Mouse (Mus musculus): ENCODE results near the gene Srm. TPM values are rescaled to one million over a fixed set of nuclear protein-coding genes. Genes with fewer than 3 reads are reported as not detected.

Srm gene
- polyA plus RNA-seq, 1 experiment: 44.5 TPM

DNA sequence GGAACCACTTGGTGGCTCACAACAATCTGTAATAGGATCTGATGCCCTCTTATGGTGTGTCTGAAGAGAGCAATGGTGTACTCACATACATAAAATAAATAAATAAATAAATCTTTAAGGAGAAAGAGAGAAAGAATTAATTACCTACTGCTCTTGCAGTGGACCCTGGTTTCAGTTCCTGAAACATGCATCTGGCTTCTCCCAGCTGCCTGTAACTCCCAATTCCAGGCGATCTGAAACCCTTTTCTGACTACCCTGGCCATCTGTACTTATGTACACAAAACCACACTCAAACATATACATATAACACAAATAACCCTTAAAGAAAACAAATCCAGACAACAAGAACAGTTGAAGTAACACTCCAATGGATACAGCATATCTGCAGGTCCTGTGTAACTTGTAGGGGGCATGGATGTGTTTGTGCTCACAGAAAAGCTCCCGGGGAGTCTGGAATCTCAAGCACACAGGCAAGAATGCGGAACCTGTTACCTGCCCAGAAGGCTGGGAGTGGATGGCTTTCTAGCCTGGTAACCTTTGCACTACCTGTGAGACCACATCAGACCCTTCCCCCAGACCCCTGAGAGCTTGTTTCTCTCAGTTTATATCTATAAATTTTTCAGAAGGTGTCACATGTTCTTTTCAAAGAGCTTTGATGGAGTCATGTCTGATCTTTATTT is 40.9 kb downstream of the Srm start:
- peaks cover 5% of the 10 kb centered on the region; the same call in 1 of the 2 replicates for H3K4me1 ChIP-seq (ENCODE audit: control insufficient read depth, insufficient read depth, insufficient read length, low read length)
- H3K4me3 ChIP-seq (ENCODE audit: low read depth, low read length): no peak overlapping the region
- TF ChIP-seq POLR2A (IDR thresholded peaks at IDR 0.05; ENCODE audit: low read depth, low read length): no peak
- TF ChIP-seq CTCF (IDR thresholded peaks at IDR 0.05; ENCODE audit: extremely low read depth, insufficient read length, insufficient replicate concordance, low read depth, low read length): no peak
- H3K36me3 ChIP-seq (ENCODE audit: control insufficient read depth, insufficient read depth, low read length): no peaks in the 10 kb centered on the region
- H3K27me3 ChIP-seq (ENCODE audit: control insufficient read depth, insufficient read depth, low read length): no peaks in the 10 kb centered on the region
- 64% methylated on average over 3 of the region's 3 CpGs for WGBS
- H3K27ac ChIP-seq (ENCODE audit: insufficient read depth, low read depth, low read length): no peak overlapping the region

DNA sequence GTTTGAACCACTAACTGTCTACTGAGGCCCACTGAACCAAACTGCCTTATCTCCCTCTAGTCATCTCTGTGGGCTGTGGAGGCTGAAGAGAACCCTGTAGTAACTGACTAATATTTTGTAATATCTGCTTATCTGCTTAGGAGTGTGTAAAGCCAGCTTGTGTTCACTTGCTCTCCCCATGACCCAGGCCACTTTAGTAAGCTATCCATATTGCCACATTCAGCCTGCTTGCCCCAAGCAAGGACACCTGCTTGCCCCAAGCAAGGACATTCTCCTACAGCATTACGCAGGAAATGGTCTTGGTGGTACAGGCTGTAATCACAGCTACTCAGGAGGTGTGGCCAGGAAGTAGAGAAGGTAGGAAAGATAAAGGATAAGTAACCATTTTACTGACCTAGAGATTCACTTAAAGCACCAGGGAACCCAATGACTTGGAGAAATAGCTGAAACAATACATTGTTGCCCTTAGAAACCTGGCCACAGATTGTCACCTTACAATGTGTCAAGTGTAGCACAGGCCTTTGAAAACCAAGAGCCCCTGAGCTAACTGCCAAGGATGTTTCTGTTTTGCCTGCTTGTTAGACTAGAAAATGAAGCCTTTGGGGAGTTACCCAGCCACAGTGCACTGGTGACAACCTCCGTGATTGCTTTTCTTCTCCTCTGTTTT is 42.2 kb downstream of the Srm start:
- Histone ChIP-seq H3K27me3 (ENCODE audit: control insufficient read depth, insufficient read depth, low read length) (no peaks in the 10 kb centered on the region), H3K4me3 (ENCODE audit: low read depth, low read length) (no peak overlapping the region), H3K36me3 (ENCODE audit: control insufficient read depth, insufficient read depth, low read length) (no peaks in the 10 kb centered on the region), H3K27ac (ENCODE audit: insufficient read depth, low read depth, low read length) (no peak overlapping the region), H3K4me1 (ENCODE audit: control insufficient read depth, insufficient read depth, insufficient read length, low read length) (peaks cover 7% of the 10 kb centered on the region; the same call in 1 of the 2 replicates)
- 63% methylated on average over 2 of the region's 2 CpGs for WGBS
- no peak for TF ChIP-seq CTCF (IDR thresholded peaks at IDR 0.05; ENCODE audit: extremely low read depth, insufficient read length, insufficient replicate concordance, low read depth, low read length)
- no peak for TF ChIP-seq POLR2A (IDR thresholded peaks at IDR 0.05; ENCODE audit: low read depth, low read length)

DNA sequence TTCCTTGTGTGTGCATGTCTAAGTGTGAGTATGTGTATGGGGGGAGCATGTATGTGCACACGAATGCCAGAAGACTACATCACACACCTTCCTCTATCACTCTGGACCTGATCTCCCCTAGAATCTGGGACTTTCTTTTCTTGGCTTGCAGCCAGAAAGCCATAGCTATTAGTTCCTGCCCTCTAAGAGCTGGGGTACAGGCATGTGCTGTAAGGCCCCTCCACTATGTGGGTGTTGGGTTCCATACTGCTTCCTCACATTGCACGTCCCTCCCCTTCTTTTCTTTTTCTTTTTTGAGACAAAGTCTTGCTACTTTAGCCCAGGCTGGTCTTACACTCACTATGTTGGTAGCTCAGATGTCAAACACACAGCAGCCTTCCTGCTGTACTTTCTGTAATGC is 44.0 kb downstream of the Srm start:
- 77% methylated on average over 2 of the region's 2 CpGs for WGBS
- Histone ChIP-seq H3K27me3 (ENCODE audit: control insufficient read depth, insufficient read depth, low read length) (no peaks in the 10 kb centered on the region), H3K4me3 (ENCODE audit: low read depth, low read length) (no peak overlapping the region), H3K4me1 (ENCODE audit: control insufficient read depth, insufficient read depth, insufficient read length, low read length) (peaks cover 12% of the 10 kb centered on the region; the same call in 1 of the 2 replicates), H3K27ac (ENCODE audit: insufficient read depth, low read depth, low read length) (no peak overlapping the region), H3K36me3 (ENCODE audit: control insufficient read depth, insufficient read depth, low read length) (no peaks in the 10 kb centered on the region)
- TF ChIP-seq CTCF (IDR thresholded peaks at IDR 0.05; ENCODE audit: extremely low read depth, insufficient read length, insufficient replicate concordance, low read depth, low read length): no peak
- no peak for TF ChIP-seq POLR2A (IDR thresholded peaks at IDR 0.05; ENCODE audit: low read depth, low read length)

DNA sequence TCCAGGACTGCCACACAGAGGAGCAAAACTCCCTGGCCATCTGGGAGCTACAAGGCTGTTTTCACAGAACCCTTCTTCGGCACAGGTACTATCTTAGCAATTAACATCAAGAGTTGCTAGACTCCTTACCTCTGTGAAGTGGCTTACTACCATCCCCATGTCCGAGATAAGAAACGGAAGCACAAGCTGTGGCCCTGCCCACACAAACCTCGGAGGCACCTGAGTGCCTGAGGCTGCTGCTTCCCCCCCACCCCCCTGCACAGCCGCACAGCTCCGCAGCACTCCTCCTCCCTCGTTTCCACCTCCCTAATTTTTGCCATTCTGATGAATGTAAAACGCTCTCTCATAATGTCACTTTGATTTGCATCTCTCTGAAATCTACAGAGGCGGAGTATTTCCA is 47.0 kb downstream of the Srm start:
- H3K36me3 ChIP-seq (ENCODE audit: control insufficient read depth, insufficient read depth, low read length): no peaks in the 10 kb centered on the region
- TF ChIP-seq CTCF (IDR thresholded peaks at IDR 0.05; ENCODE audit: extremely low read depth, insufficient read length, insufficient replicate concordance, low read depth, low read length) (no peak), POLR2A (IDR thresholded peaks at IDR 0.05; ENCODE audit: low read depth, low read length) (no peak)
- H3K4me3 ChIP-seq (ENCODE audit: low read depth, low read length): no peak overlapping the region
- 23% methylated on average over 9 of the region's 9 CpGs for WGBS
- H3K27ac ChIP-seq (ENCODE audit: insufficient read depth, low read depth, low read length): no peak overlapping the region
- no peaks in the 10 kb centered on the region for H3K27me3 ChIP-seq (ENCODE audit: control insufficient read depth, insufficient read depth, low read length)
- H3K4me1 ChIP-seq (ENCODE audit: control insufficient read depth, insufficient read depth, insufficient read length, low read length): peaks cover 12% of the 10 kb centered on the region; the same call in 1 of the 2 replicates

DNA sequence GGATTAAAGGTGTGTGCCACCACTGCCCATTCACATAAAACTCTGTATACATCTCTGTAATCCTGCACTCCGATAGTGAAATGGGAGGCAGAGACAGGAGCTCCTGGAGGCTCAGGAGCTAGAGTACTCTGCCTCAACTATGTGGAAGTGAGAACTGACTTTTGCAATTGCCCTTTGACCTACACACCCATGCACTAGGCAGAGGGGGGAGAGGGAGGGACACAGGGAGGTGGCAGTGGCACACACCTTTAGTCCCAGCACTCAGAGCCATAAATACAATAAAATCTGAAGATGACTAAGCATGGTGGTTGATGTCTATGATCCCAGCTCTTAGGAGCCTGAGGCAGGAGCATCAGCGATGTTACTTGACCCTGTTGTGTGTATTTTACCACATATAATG is 48.2 kb downstream of the Srm start:
- peaks cover 15% of the 10 kb centered on the region for H3K4me1 ChIP-seq (ENCODE audit: control insufficient read depth, insufficient read depth, insufficient read length, low read length)
- H3K27ac ChIP-seq (ENCODE audit: insufficient read depth, low read depth, low read length): peak overlapping the region; percentile 87
- H3K27me3 ChIP-seq (ENCODE audit: control insufficient read depth, insufficient read depth, low read length): no peaks in the 10 kb centered on the region
- no peaks in the 10 kb centered on the region for H3K36me3 ChIP-seq (ENCODE audit: control insufficient read depth, insufficient read depth, low read length)
- H3K4me3 ChIP-seq (ENCODE audit: low read depth, low read length): no peak overlapping the region
- TF ChIP-seq POLR2A (IDR thresholded peaks at IDR 0.05; ENCODE audit: low read depth, low read length) (peak; percentile 13; the same call in 1 of the 2 replicates), CTCF (IDR thresholded peaks at IDR 0.05; ENCODE audit: extremely low read depth, insufficient read length, insufficient replicate concordance, low read depth, low read length) (no peak)
- 32% methylated on average over 2 of the region's 2 CpGs for WGBS

DNA sequence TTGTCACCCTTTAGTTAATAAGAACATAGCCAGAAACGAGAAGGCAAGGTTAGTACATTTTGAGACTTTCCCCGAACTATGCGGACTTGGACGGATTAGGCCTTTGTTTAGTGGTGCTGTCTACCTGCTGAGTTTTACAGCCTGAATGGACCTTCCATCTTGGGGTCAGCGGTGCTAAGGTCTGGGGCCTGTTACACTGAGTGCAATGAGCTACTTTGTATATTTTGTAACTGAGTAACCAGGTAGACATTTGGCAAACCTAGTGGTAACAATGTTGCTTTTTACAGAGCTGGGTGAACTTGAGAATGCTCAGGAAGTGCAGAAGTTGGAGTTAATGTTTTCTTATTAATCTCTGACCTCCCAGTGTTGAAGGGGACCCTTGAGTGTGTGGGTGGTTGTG is 49.8 kb downstream of the Srm start:
- no peak overlapping the region for H3K27ac ChIP-seq (ENCODE audit: insufficient read depth, low read depth, low read length)
- WGBS: 86% methylated on average over 5 of the region's 5 CpGs
- H3K36me3 ChIP-seq (ENCODE audit: control insufficient read depth, insufficient read depth, low read length): no peaks in the 10 kb centered on the region
- no peak for TF ChIP-seq POLR2A (IDR thresholded peaks at IDR 0.05; ENCODE audit: low read depth, low read length)
- TF ChIP-seq CTCF (IDR thresholded peaks at IDR 0.05; ENCODE audit: extremely low read depth, insufficient read length, insufficient replicate concordance, low read depth, low read length): no peak
- H3K27me3 ChIP-seq (ENCODE audit: control insufficient read depth, insufficient read depth, low read length): no peaks in the 10 kb centered on the region
- H3K4me3 ChIP-seq (ENCODE audit: low read depth, low read length): no peak overlapping the region
- H3K4me1 ChIP-seq (ENCODE audit: control insufficient read depth, insufficient read depth, insufficient read length, low read length): peaks cover 15% of the 10 kb centered on the region

Measured in small intestine, adult 2 months (tissue).